Comparison of ENCODE assay signal across 16 mouse cellular contexts in the genomic region with DNA sequence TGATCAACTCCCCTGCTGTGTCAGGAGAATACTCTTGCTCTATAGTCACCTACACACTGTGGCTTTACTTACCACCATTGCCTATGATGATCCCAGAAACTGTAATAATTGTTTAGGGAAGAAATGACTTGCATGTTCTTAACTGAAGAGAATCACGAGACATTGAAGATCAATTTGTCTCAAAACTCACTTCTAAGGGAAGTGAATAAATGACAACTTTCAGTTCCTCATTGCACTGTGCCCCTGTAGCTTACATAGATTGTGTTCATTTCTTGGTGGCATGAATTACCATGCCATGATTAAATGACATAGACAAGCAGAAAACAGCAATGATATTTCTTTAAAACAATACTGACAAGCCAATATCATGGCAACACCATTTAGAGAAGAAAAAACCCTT.
"Had no signal": no experiment of that assay in that cellular context is flagged by ENCODE, and none has a peak within 500 bp of the region (broad histone marks: within the 10 kb centered on the region; RNA-seq: fewer than 3 reads in every experiment).

No protein-coding gene starts in this region.

- H3K9me3 ChIP-seq: lung, embryonic 15.5 days; midbrain, embryonic 10.5 days; midbrain, embryonic 12.5 days; midbrain, embryonic 15.5 days; neural tube, embryonic 12.5 days; stomach, embryonic 15.5 days had no signal

- H3K4me3 ChIP-seq: lung, embryonic 15.5 days; midbrain, embryonic 10.5 days; midbrain, embryonic 12.5 days; midbrain, embryonic 15.5 days; neural tube, embryonic 12.5 days; stomach, embryonic 15.5 days had no signal

- H3K27me3 ChIP-seq: lung, embryonic 15.5 days; midbrain, embryonic 12.5 days; midbrain, embryonic 15.5 days; neural tube, embryonic 12.5 days; stomach, embryonic 15.5 days had no signal

- DNase-seq: liver, postnatal 0 days; lung, adult 2 months; lung, postnatal 14 days; lung, postnatal 36 days; right cerebral cortex, postnatal 14 days; thymus, postnatal 14 days; thymus, postnatal 36 days had no signal

- H3K4me1 ChIP-seq: lung, embryonic 15.5 days; midbrain, embryonic 10.5 days; midbrain, embryonic 12.5 days; midbrain, embryonic 15.5 days; neural tube, embryonic 12.5 days; stomach, embryonic 15.5 days had no signal

- H3K9ac ChIP-seq: liver, postnatal 0 days; lung, embryonic 15.5 days; midbrain, embryonic 12.5 days; midbrain, embryonic 15.5 days; neural tube, embryonic 12.5 days; stomach, embryonic 15.5 days had no signal

- H3K27ac ChIP-seq: lung, embryonic 15.5 days; macrophage; midbrain, embryonic 10.5 days; midbrain, embryonic 12.5 days; midbrain, embryonic 15.5 days; neural tube, embryonic 12.5 days; stomach, embryonic 15.5 days; stomach, postnatal 0 days had no signal

- H3K4me2 ChIP-seq: lung, embryonic 15.5 days; midbrain, embryonic 12.5 days; midbrain, embryonic 15.5 days; neural tube, embryonic 12.5 days; stomach, embryonic 15.5 days had no signal

- H3K36me3 ChIP-seq: lung, embryonic 15.5 days; midbrain, embryonic 10.5 days; midbrain, embryonic 12.5 days; midbrain, embryonic 15.5 days; neural tube, embryonic 12.5 days; stomach, embryonic 15.5 days had no signal

- ATAC-seq: liver, postnatal 0 days; lung, postnatal 0 days; midbrain, embryonic 15.5 days had no signal
